ENCODE assay signal across 8 mouse cellular contexts in the genomic region with DNA sequence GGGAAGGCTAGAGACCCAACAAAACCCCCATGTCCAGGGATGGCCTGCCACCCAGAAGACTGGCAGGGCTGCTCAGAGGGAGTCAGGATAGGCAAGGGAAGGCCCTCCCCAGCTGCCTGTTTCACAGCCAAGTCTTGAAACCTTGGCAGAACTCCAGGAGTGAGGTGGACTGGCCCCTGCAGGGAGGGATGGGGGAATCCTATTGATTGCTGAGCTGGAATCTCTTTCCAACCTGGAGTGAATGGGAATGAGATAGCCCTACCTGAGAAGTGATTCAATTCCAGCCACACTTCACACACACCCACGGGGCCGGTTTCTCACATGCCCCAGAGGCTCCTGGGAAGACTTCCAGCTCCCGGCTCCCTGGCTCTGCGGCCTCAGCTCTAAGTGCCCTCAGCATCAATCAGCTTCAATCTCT. TPM values are rescaled to one million over a fixed set of nuclear protein-coding genes. Genes with fewer than 3 reads are reported as not detected.
DNase-seq lines count a peak whose midpoint lies in the region; ATAC-seq and TF ChIP-seq lines count a peak whose summit lies in the region.

No protein-coding gene starts in this region.

- no peak for TF ChIP-seq EP300 in heart, postnatal 0 days (IDR thresholded peaks at IDR 0.05; ENCODE audit: low read depth)

- H3K9me3 ChIP-seq in heart, postnatal 0 days (replicated peaks; ENCODE audit: control insufficient read depth, low read length) = no peaks in the 10 kb centered on the region
- H3K9me3 ChIP-seq in midbrain, postnatal 0 days (ENCODE audit: low read length) = no peaks in the 10 kb centered on the region

- no peaks in the 10 kb centered on the region for H3K27me3 ChIP-seq in heart, postnatal 0 days (ENCODE audit: control insufficient read depth, insufficient read depth, low read length)
- no peaks in the 10 kb centered on the region for H3K27me3 ChIP-seq in midbrain, postnatal 0 days (ENCODE audit: insufficient read depth, low read length)

- H3K4me1 ChIP-seq in heart, postnatal 0 days (ENCODE audit: control insufficient read depth, insufficient read depth) = peaks cover 33% of the 10 kb centered on the region
- peaks cover 6% of the 10 kb centered on the region; the same call in 1 of the 2 replicates for H3K4me1 ChIP-seq in midbrain, postnatal 0 days (ENCODE audit: insufficient read depth, low read length)

- no peak overlapping the region for H3K9ac ChIP-seq in heart, postnatal 0 days (replicated peaks; ENCODE audit: low read depth, low read length)
- H3K9ac ChIP-seq in midbrain, postnatal 0 days (replicated peaks; ENCODE audit: low read length, poor library complexity, severe bottlenecking) = no peak overlapping the region

- 24% methylated on average over 4 of the region's 4 CpGs for WGBS in heart, postnatal 0 days
- 43% methylated on average over 4 of the region's 4 CpGs for WGBS in midbrain, postnatal 0 days

- no peak overlapping the region for H3K4me3 ChIP-seq in heart, postnatal 0 days (ENCODE audit: low read depth, low read length)
- no peak overlapping the region for H3K4me3 ChIP-seq in midbrain, postnatal 0 days (ENCODE audit: low read depth, low read length)

- TF ChIP-seq CTCF in heart, postnatal 0 days (IDR thresholded peaks at IDR 0.05; ENCODE audit: low read depth) = no peak
- no peak for TF ChIP-seq CTCF in midbrain, postnatal 0 days (IDR thresholded peaks at IDR 0.05)

- no peaks in the 10 kb centered on the region for H3K36me3 ChIP-seq in heart, postnatal 0 days (replicated peaks; ENCODE audit: control insufficient read depth, insufficient read depth, low read length)
- H3K36me3 ChIP-seq in midbrain, postnatal 0 days (ENCODE audit: insufficient read depth, low read length) = peaks cover 17% of the 10 kb centered on the region

- peak; percentile 25 for DNase-seq in 3134 (ENCODE audit: extremely low read depth, insufficient read length, low spot score)
- DNase-seq in adrenal gland, adult (ENCODE audit: inconsistent age in 2 of 2, low spot score in 1 of 2) = peak; percentile 67 to 89
- peak; percentile 29 for DNase-seq in fibroblast of lung, adult 2 months (ENCODE audit: low read depth)
- peak; percentile 71 for DNase-seq in heart, postnatal 0 days (ENCODE audit: low spot score)
- peak; percentile 41 to 71 for DNase-seq in kidney, postnatal 25 days
- peak; percentile 81 for DNase-seq in midbrain, postnatal 0 days (ENCODE audit: low spot score)
- DNase-seq in yolk sac, embryonic 10.5 days (ENCODE audit: low spot score) = no peak

- ATAC-seq in heart, postnatal 0 days (ENCODE audit: insufficient read depth, low read depth) = 0 out of 2 replicates have a peak, but pooled peaks have one; percentile 21
- peak; percentile 48; the same call in 1 of the 2 replicates for ATAC-seq in midbrain, postnatal 0 days (ENCODE audit: low FRiP score)
- ATAC-seq in megakaryocyte progenitor cell, adult 5-6 weeks (replicated peaks; ENCODE audit: poor library complexity) = no peak

- H3K4me2 ChIP-seq in heart, postnatal 0 days (ENCODE audit: low read depth, low read length) = no peak overlapping the region
- H3K4me2 ChIP-seq in midbrain, postnatal 0 days (ENCODE audit: low read depth, low read length, poor library complexity, severe bottlenecking) = no peak overlapping the region

- 0 out of 2 replicates have a peak overlapping the region, but pooled peaks have one; percentile 40 for H3K27ac ChIP-seq in heart, postnatal 0 days (ENCODE audit: low read depth)
- H3K27ac ChIP-seq in midbrain, postnatal 0 days (ENCODE audit: low read depth, low read length) = peak overlapping the region; percentile 13

RNA-seq across cellular contexts. Expression of a gene that starts 47.9 kb away (rescaled TPM):
- not detected in 2 replicates for total RNA-seq in heart, postnatal 0 days (2014; rRNA removed; ENCODE audit: low replicate concordance)
- not detected in 2 replicates for polyA plus RNA-seq in heart, postnatal 0 days (2015; fragmentation: Nextera tagmentation; extraction: Ambion mirVana)
- not detected in 2 replicates for total RNA-seq in midbrain, postnatal 0 days (2014; rRNA removed)
- not detected in 2 replicates for polyA plus RNA-seq in midbrain, postnatal 0 days (2015; fragmentation: Nextera tagmentation; extraction: Ambion mirVana)
- total RNA-seq in megakaryocyte progenitor cell, adult 5-6 weeks (2015) = not detected in 2 replicates
- total RNA-seq in megakaryocyte progenitor cell, adult 5-6 weeks (2017) = not detected in 2 replicates

RNA-seq across cellular contexts. Expression of a gene that starts 57.3 kb away (rescaled TPM):
- not detected in 2 replicates for total RNA-seq in heart, postnatal 0 days (2014; rRNA removed; ENCODE audit: low replicate concordance)
- polyA plus RNA-seq in heart, postnatal 0 days (2015; fragmentation: Nextera tagmentation; extraction: Ambion mirVana) = not detected in 2 replicates
- not detected in 2 replicates for total RNA-seq in midbrain, postnatal 0 days (2014; rRNA removed)
- polyA plus RNA-seq in midbrain, postnatal 0 days (2015; fragmentation: Nextera tagmentation; extraction: Ambion mirVana) = not detected in 2 replicates
- not detected in 2 replicates for total RNA-seq in megakaryocyte progenitor cell, adult 5-6 weeks (2015)
- not detected in 2 replicates for total RNA-seq in megakaryocyte progenitor cell, adult 5-6 weeks (2017)
